Mouse (Mus musculus) megakaryocyte, embryonic 14.5 days (primary cell): ENCODE data around the gene Fcer1g. TPM values are rescaled to one million over a fixed set of nuclear protein-coding genes. Genes with fewer than 3 reads are reported as not detected.

Experiments used
- H3K27me3 ChIP-seq: replicated peaks from 2 replicates; pipeline ENCODE3; 2012; ENCODE audit warnings: inconsistent platforms
- H3K36me3 ChIP-seq: replicated peaks from 2 replicates; pipeline ENCODE3; 2012; ENCODE audit warnings: low read length, inconsistent platforms, mixed read lengths
- H3K4me1 ChIP-seq: 2 replicates; pipeline ENCODE4 v1.6.1; 2012; ENCODE audit warnings: inconsistent platforms
- H3K4me3 ChIP-seq: replicated peaks from 2 replicates; pipeline ENCODE3; 2012; ENCODE audit warnings: moderate library complexity, mild to moderate bottlenecking, inconsistent platforms
- H3K9me3 ChIP-seq: 2 replicates; pipeline ENCODE4 v1.6.1; 2012; ENCODE audit warnings: inconsistent platforms
- FLI1 ChIP-seq: IDR thresholded peaks from 2 replicates; pipeline ENCODE4 v1.6.1; 2012; ENCODE audit warnings: low read length, inconsistent platforms, mixed read lengths
- GATA1 ChIP-seq: IDR thresholded peaks from 3 replicates; pipeline ENCODE4 v1.6.1; 2012; ENCODE audit warnings: mixed read lengths, low read length, inconsistent platforms, borderline replicate concordance
- polyA plus RNA-seq: library from polyadenylated mRNA; stranded (reverse); fragments of >175 nt; gene quantifications from 2 replicates; pipeline ENCODE4 v1.2.3, GENCODE M21; 2012; ENCODE audit warnings: low replicate concordance; ENCODE audit not compliant: insufficient read depth

The Fcer1g gene
- polyA plus RNA-seq, 1 experiment: 57.4 TPM

DNA sequence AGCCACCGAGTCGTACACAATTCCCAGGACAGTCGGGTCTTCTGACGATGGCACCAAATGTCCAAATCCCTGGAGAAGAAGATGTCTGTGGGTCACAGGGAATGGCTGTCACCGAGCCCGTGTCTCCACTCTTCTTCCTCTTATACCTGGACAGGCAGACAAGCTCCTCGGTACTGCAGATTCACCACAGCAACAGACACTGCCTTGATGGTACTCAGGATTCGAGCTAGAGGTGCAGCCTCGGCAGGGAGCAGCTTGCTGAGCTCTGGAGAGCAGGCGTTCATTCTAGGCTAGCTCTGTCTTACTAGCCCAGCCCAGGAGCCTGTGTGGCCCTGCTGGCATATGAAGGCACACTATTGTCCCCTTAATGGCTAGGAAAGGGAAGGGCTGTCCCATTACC, 43.6 kb upstream of the Fcer1g start:
- H3K36me3 ChIP-seq: peaks cover 72% of the 10 kb centered on the region
- no peak for TF ChIP-seq FLI1
- no peak for TF ChIP-seq GATA1
- no peaks in the 10 kb centered on the region for H3K9me3 ChIP-seq
- H3K4me3 ChIP-seq: no peak overlapping the region
- H3K27me3 ChIP-seq: no peaks in the 10 kb centered on the region
- peaks cover 22% of the 10 kb centered on the region for H3K4me1 ChIP-seq

DNA sequence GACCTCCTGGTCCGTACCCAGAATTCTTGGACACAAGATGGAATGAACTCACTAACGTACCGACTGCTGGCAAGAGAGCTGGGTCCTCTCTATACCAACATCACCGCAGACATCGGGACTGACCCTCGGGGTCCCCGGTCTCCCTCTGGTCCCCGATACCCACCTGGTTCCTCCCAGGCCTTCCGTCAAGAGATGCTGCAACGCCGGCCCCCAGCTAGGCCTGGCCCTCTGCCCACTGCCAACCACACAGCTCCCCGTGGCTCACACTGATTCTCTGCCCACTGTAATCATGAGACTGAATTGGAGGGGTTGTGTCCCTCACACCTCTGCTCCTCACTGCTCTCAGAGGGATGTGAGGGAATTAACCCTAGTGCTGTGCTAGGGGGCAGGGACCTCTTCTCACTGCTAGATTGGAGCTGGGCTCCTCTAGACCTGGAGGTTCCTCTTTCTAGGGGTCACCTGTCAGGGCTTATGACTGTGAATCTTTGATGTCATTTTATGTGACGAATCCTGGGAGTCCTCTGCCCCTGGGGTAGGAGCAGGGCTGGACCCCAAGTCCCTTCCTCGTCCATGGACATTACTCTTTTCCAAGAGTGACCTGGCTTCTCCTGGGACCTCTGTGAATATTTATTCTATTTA, 42.1 kb upstream of the Fcer1g start:
- Histone ChIP-seq H3K4me3 (no peak overlapping the region), H3K4me1 (peaks cover 27% of the 10 kb centered on the region), H3K9me3 (no peaks in the 10 kb centered on the region), H3K36me3 (peaks cover 76% of the 10 kb centered on the region), H3K27me3 (no peaks in the 10 kb centered on the region)
- TF ChIP-seq FLI1 (no peak), GATA1 (no peak)

GRCm38 (mm10) chr1:171275144-171275734, 41.1 kb upstream of the Fcer1g start:
- H3K4me3 ChIP-seq: no peak overlapping the region
- H3K27me3 ChIP-seq: no peaks in the 10 kb centered on the region
- H3K9me3 ChIP-seq: no peaks in the 10 kb centered on the region
- H3K36me3 ChIP-seq: peaks cover 76% of the 10 kb centered on the region
- peaks cover 30% of the 10 kb centered on the region for H3K4me1 ChIP-seq
- no peak for TF ChIP-seq FLI1
- TF ChIP-seq GATA1: no peak

DNA sequence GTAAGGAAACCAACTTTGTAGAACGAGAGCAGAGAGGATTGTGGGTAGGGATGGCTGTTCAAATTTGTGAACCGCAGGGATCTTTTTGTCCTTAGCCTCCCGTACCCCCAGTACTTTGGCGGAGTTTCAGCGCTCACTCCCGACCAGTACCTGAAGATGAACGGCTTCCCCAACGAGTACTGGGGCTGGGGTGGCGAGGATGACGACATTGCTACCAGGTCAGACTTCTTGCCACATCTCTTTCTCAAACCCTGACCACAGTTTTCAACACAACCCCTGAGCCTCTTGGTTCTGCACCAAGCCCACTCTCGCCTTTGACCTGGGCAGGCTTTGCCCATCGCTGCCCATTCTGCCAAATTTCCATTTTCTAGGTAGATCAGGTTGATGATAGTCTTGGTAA, 40.0 kb upstream of the Fcer1g start:
- TF ChIP-seq FLI1: no peak
- TF ChIP-seq GATA1: no peak
- Histone ChIP-seq H3K36me3 (peaks cover 76% of the 10 kb centered on the region), H3K4me3 (no peak overlapping the region), H3K9me3 (no peaks in the 10 kb centered on the region), H3K27me3 (no peaks in the 10 kb centered on the region), H3K4me1 (peaks cover 30% of the 10 kb centered on the region)

- Histone ChIP-seq H3K4me1 (peaks cover 30% of the 10 kb centered on the region), H3K4me3 (no peak overlapping the region), H3K36me3 (peaks cover 55% of the 10 kb centered on the region), H3K27me3 (no peaks in the 10 kb centered on the region), H3K9me3 (no peaks in the 10 kb centered on the region)
- no peak for TF ChIP-seq GATA1
Observed at GRCm38 (mm10) chr1:171272086-171272485, 37.9 kb upstream of the Fcer1g start.

DNA sequence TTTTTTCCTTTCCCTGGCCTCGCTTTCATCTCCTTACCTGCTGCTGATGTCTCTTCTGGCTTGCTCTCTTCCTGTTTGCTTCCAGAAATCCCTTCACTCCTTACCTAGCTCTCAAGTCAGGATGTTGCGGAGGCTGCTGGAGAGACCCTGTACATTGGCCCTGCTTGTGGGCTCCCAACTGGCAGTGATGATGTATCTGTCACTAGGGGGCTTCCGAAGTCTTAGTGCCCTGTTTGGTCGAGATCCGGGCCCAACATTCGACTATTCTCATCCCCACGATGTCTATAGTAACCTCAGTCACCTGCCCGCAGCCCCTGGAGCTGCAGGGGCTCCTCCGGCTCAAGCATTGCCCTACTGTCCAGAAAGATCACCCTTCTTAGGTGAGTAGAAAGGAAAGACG, 37.5 kb upstream of the Fcer1g start:
- Histone ChIP-seq H3K4me1 (peaks cover 31% of the 10 kb centered on the region), H3K36me3 (peaks cover 51% of the 10 kb centered on the region), H3K27me3 (no peaks in the 10 kb centered on the region), H3K4me3 (peak overlapping the region; percentile 68), H3K9me3 (no peaks in the 10 kb centered on the region)
- TF ChIP-seq GATA1 (no peak), FLI1 (no peak)

DNA sequence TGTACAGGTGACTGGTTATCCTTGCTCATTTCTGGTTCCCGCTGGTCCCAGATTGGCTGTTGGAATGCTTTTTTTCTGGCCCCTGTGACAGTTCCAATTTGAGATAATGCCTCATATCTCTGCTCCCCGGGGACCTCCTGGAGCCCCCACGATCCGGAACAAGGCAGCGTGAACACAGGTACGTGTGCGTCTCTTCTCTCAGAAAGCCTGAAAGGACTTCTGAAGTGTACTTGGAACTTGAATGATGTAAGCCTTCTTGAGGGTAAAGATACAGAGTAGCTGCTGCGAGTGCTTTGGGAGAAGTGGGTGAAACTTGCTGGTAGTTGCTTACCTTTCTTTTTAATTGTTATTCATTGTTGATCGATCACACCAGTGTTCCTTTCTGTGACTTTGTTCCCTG, 37.0 kb upstream of the Fcer1g start:
- Histone ChIP-seq H3K4me1 (peaks cover 36% of the 10 kb centered on the region), H3K27me3 (no peaks in the 10 kb centered on the region), H3K36me3 (peaks cover 46% of the 10 kb centered on the region), H3K9me3 (no peaks in the 10 kb centered on the region), H3K4me3 (peak overlapping the region; percentile 99)
- no peak for TF ChIP-seq GATA1
- no peak for TF ChIP-seq FLI1

DNA sequence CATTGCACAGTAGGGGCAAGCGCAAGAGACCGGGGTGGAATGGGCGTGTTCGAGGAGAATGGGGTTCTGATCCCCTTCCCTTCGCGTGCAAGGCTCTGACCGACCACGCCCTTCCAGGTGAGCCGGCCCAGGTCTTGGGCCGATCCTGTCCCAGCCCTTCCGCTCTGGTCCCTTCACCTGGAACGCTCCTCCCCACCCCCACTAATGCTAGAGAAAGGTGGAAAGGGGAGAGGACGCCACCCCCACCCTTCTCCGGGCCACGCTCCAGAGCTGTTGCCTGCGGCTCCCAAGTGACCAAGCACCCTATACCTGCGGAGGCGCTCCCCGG, 36.4 kb upstream of the Fcer1g start:
- no peak for TF ChIP-seq FLI1
- TF ChIP-seq GATA1: no peak
- Histone ChIP-seq H3K4me3 (peak overlapping the region; percentile 99), H3K9me3 (no peaks in the 10 kb centered on the region), H3K27me3 (no peaks in the 10 kb centered on the region), H3K4me1 (peaks cover 40% of the 10 kb centered on the region), H3K36me3 (peaks cover 40% of the 10 kb centered on the region)

DNA sequence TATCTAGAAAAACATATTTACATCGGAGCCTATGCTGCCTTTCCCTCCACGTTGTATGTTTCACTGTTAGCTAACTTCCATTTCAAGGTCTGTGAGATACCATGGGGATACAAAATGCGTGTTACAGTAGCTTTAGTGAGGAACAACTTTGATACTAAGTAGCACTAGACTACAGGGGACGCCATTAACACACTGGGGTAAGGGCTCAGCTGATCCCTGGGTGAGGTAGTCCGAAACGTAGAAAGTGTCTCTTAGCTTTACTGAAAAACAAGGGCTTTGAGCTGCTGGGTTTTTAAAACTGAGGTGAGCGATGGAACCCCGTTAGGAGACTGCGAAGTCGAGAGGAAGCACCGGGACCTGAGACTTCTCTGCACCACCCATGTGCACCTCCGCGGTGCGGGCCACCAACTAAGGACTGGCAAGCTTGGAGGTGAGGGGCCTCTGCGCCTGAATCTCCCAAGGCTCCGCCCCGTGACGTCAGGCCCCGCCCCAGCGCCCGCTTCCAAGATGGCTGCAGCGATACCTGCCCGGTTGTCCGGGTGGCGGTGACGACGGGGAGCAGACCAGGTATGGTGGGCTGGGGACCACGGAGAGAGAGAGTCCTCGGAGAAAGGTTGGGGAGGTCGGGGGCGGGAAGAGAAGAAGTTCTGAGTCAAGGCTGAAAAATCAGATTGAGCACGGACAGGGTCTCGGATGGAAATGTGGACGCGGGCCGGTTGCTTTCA, 35.8 kb upstream of the Fcer1g start, which contains the start of gene B4galt3:
Gene B4galt3, plus strand, starts transcription at position 481 of the 725 bp plus-strand sequence.
- TF ChIP-seq GATA1 (no peak), FLI1 (no peak)
- peaks cover 40% of the 10 kb centered on the region for H3K4me1 ChIP-seq

DNA sequence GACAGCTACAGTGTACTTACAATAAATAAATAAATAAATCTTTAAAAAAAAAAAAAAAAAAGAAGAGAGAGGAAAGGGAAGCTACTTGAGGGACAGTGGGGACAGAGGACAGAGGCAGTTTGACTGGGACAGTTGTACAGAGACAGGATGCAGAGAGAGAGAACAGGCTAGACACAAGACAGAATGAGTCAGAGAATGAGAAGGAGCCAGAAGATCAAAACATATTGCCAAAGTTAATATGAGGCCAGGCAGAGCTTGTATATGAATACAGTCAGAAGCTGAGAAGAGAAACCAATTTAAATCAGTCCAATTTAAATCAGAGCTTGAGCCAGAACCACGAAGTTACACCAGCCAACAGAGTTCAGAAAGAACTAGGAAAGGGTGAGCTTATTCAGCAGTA, 34.2 kb upstream of the Fcer1g start:
- Histone ChIP-seq H3K9me3 (no peaks in the 10 kb centered on the region), H3K27me3 (peaks cover 9% of the 10 kb centered on the region), H3K4me3 (no peak overlapping the region), H3K4me1 (peaks cover 42% of the 10 kb centered on the region), H3K36me3 (peaks cover 18% of the 10 kb centered on the region)
- no peak for TF ChIP-seq GATA1
- TF ChIP-seq FLI1: no peak

More for the DNA sequence above, 35.8 kb upstream of the Fcer1g start, which contains the start of gene B4galt3:
- Histone ChIP-seq H3K9me3 (no peaks in the 10 kb centered on the region), H3K36me3 (peaks cover 35% of the 10 kb centered on the region), H3K27me3 (peaks cover under 1% of the 10 kb centered on the region), H3K4me3 (peak within 1 kb of the TSS; percentile 99)
